Mouse (Mus musculus) heart, postnatal 0 days (tissue): ENCODE measurements around the gene Gpr107. TPM values are rescaled to one million over a fixed set of nuclear protein-coding genes. Genes with fewer than 3 reads are reported as not detected.

Experiments
- ATAC-seq: fragments of 200-750 bp; cut with Nextera tagmentation; 2 replicates; pipeline ENCODE4 v1.8.0; 2017; ENCODE audit warnings: low read depth, moderate number of reproducible peaks, moderate library complexity; ENCODE audit not compliant: insufficient read depth
- DNase-seq: peaks from one replicate; pipeline ENCODE4 v3.0.0-alpha.2; 2016; ENCODE audit warnings: low spot score
- H3K27ac ChIP-seq: fragments of 300-500 bp; sonication (generic); 2 replicates; pipeline ENCODE4 v1.5.1; 2014; ENCODE audit warnings: low read depth, mild to moderate bottlenecking
- H3K27me3 ChIP-seq: fragments of 300-500 bp; sonication (generic); 2 replicates; pipeline ENCODE4 v1.6.1; 2014; ENCODE audit warnings: low read length, mixed read lengths; ENCODE audit not compliant: control insufficient read depth, insufficient read depth
- H3K36me3 ChIP-seq: fragments of 300-500 bp; sonication (generic); replicated peaks from 2 replicates; pipeline ENCODE4 v1.6.1; 2014; ENCODE audit warnings: low read length, mixed read lengths; ENCODE audit not compliant: control insufficient read depth, insufficient read depth
- H3K4me1 ChIP-seq: fragments of 300-500 bp; sonication (generic); 2 replicates; pipeline ENCODE4 v1.6.1; 2014; ENCODE audit warnings: antibody characterized with exemption; ENCODE audit not compliant: control insufficient read depth, insufficient read depth
- H3K4me2 ChIP-seq: fragments of 300-500 bp; sonication (generic); 2 replicates; pipeline ENCODE4 v1.6.1; 2014; ENCODE audit warnings: low read depth, mild to moderate bottlenecking, low read length, moderate library complexity
- H3K4me3 ChIP-seq: fragments of 300-500 bp; sonication (generic); 2 replicates; pipeline ENCODE4 v1.5.1; 2014; ENCODE audit warnings: low read depth, low read length
- H3K9ac ChIP-seq: fragments of 300-500 bp; sonication (generic); replicated peaks from 2 replicates; pipeline ENCODE4 v1.6.1; 2014; ENCODE audit warnings: low read depth, low read length, mixed read lengths
- H3K9me3 ChIP-seq: fragments of 300-500 bp; sonication (generic); replicated peaks from 2 replicates; pipeline ENCODE4 v1.6.1; 2016; ENCODE audit warnings: low read length; ENCODE audit not compliant: control insufficient read depth
- CTCF ChIP-seq: IDR thresholded peaks from 2 replicates; pipeline ENCODE4 v1.5.1; 2016; ENCODE audit warnings: antibody characterized with exemption, control low read depth, low read depth
- EP300 ChIP-seq: IDR thresholded peaks from 2 replicates; pipeline ENCODE4 v1.6.1; 2016; ENCODE audit warnings: antibody characterized with exemption, low read depth
- WGBS: fragments of 180-500 bp; shearing (Covaris S2); extraction: QIAGEN DNeasy Blood & Tissue Kit; methylation state at CpG from one replicate; pipeline ENCODE4 v1.1.7; 2014; 5-methylcytosine and 5-hydroxymethylcytosine counted together
- polyA plus RNA-seq: library from polyadenylated mRNA; unstranded; fragments of >200 nt; fragmentation: Nextera tagmentation; extraction: Ambion mirVana; gene quantifications from 2 replicates; pipeline ENCODE4 v1.2.1, GENCODE M21; 2015
- total RNA-seq: library from RNA; depleted of rRNA; stranded (reverse); fragments of >200 nt; gene quantifications from 2 replicates; pipeline ENCODE4 v1.2.3, GENCODE M21; 2014; ENCODE audit warnings: low replicate concordance; rRNA removed

The Gpr107 gene
- total RNA-seq (42.2 and 69.4 TPM in 2 replicates), polyA plus RNA-seq (19.1 and 20.3 TPM in 2 replicates)

DNA sequence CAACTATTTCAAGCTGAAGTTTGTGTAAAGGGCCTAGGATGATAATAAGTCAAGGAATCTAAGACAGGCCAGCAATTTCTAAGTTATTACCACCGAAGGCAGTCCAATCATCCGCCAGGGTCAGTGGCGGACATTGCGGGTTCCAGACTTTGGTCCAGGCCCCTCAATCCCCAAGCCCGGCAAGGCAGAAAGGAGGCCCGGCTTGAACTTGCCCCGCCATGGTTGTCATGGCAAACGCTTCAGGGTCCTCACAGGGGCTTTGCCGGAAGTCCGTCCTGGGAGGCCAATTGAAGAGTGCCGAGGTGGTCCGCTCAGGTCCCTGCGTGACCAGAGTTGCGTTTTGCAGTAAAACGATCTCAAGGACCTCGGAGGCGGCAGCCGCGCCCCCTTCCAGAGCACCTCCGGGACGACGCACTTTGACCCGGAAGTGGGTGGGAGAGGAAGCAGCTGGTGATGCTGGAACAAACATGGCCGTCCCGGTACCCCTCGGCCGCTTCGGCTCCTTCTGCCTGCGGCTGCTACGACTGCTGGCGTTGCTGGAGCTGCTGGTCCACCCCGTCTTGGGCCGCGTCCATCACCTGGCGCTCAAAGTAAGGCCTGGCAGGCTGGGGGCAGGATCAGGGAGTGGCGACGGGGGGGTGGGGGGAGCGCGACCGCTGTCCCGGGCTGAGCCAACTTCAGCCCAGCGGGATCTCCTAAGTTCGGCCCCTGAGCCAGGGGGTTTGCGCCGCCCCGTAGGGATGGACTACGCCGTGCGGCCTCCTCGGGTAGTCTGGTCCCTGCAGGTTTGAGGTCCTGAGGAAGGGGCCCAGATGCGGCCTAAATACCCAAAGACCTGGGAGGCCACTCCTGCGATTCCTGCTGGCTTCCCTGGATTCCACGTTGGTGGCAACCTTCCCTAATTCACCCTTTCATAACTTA, at the start of gene Gpr107:
Gpr107 (plus strand) TSS at position 425 of the 921 bp plus-strand sequence.
- Histone ChIP-seq H3K27me3 (no peaks in the 10 kb centered on the region), H3K4me1 (peaks cover 16% of the 10 kb centered on the region), H3K4me2 (peak within 1 kb of the TSS; percentile 88), H3K9me3 (no peaks in the 10 kb centered on the region), H3K9ac (peak within 1 kb of the TSS; percentile 81), H3K27ac (peak within 1 kb of the TSS; percentile 81), H3K4me3 (peak within 1 kb of the TSS; percentile 94), H3K36me3 (peaks cover 27% of the 10 kb centered on the region)
- ATAC-seq (peak; percentile 90), DNase-seq (peak; percentile 88)
- under 1% methylated on average over 51 of the region's 53 CpGs for WGBS
- TF ChIP-seq CTCF (no peak), EP300 (no peak)

DNA sequence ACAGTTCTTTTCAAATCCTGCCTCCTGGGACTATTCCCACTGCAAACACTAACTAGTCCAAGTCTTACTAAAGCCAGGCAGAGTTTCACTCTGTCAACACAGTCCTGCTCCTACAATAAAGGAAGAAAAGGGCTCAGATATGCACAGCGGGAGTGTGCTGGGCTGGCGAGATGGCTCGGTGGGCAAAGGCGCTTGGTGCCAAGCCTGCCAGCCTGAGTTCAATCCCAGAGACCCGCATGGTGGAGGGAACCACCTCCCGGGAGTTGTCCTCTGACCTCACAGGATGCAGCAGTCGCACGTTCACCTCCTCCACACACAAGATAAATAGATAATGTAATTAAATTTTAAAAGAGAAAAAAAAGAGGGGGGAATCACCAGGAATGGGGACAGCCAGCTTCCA, 48.8 kb upstream of the Gpr107 start:
- Histone ChIP-seq H3K4me3 (no peak overlapping the region), H3K4me1 (peaks cover 20% of the 10 kb centered on the region), H3K36me3 (0 out of 2 replicates have a peak, but pooled peaks cover 5% of the 10 kb centered on the region), H3K9me3 (no peaks in the 10 kb centered on the region), H3K9ac (no peak overlapping the region), H3K4me2 (no peak overlapping the region), H3K27ac (no peak overlapping the region), H3K27me3 (no peaks in the 10 kb centered on the region)
- no peak for TF ChIP-seq CTCF
- TF ChIP-seq EP300 = no peak
- DNase-seq = no peak
- WGBS = 67% methylated on average over 8 of the region's 8 CpGs
- no peak for ATAC-seq

DNA sequence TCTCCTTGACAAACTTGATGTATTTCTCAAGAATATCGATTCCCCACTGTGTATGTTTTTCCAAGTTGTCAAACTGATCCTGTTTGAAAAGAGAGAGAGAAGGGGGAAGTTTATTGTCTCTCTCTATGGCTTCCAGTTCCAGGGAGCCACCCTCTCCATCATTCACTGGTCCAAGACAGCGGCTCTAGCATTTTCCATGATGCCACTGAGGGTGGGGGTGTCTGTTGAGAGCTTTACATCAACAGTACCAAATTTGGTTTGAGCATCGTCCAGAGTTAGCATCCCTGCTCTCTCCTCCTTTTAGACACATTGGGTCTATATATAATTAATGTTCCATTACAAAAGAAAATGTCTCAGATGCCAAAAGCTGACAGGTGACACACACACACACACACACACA, 46.8 kb upstream of the Gpr107 start:
- no peak for DNase-seq

DNA sequence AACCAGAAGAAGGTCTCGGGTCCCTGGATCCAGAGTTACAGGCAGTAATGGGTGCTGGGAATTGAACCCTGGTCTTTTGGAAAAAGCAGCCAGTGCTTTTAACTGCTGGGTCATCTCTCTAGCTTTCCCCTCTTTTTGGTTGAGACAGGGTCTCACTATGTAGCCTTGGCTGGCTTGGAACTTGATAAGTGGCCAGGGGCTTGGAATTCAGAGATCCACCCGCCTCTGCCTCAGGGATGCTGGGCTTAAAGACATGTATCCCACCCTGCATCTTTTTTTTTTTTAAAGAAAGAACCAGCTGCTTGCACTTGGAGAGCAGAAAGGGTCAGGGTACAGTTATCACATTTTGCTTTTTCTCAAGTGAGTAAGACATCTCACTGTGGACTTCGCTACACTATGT, 46.1 kb upstream of the Gpr107 start:
- peaks cover 33% of the 10 kb centered on the region for H3K4me1 ChIP-seq
- ATAC-seq (no peak), DNase-seq (no peak)
- H3K4me2 ChIP-seq = no peak overlapping the region
- H3K36me3 ChIP-seq = 0 out of 2 replicates have a peak, but pooled peaks cover 5% of the 10 kb centered on the region
- 87% methylated on average over 3 of the region's 3 CpGs for WGBS
- H3K9ac ChIP-seq = no peak overlapping the region
- no peak overlapping the region for H3K4me3 ChIP-seq
- TF ChIP-seq EP300 = no peak
- no peak for TF ChIP-seq CTCF
- H3K27ac ChIP-seq = no peak overlapping the region
- no peaks in the 10 kb centered on the region for H3K27me3 ChIP-seq
- no peaks in the 10 kb centered on the region for H3K9me3 ChIP-seq

More for the DNA sequence above, 46.8 kb upstream of the Gpr107 start:
- no peak overlapping the region for H3K27ac ChIP-seq
- TF ChIP-seq CTCF = no peak
- no peak for TF ChIP-seq EP300
- WGBS = 61% methylated on average over 3 of the region's 3 CpGs
- no peak for ATAC-seq
- no peak overlapping the region for H3K9ac ChIP-seq
- no peaks in the 10 kb centered on the region for H3K9me3 ChIP-seq
- H3K36me3 ChIP-seq = 0 out of 2 replicates have a peak, but pooled peaks cover 5% of the 10 kb centered on the region
- no peak overlapping the region for H3K4me2 ChIP-seq
- no peak overlapping the region for H3K4me3 ChIP-seq
- no peaks in the 10 kb centered on the region for H3K27me3 ChIP-seq
- peaks cover 28% of the 10 kb centered on the region for H3K4me1 ChIP-seq

DNA sequence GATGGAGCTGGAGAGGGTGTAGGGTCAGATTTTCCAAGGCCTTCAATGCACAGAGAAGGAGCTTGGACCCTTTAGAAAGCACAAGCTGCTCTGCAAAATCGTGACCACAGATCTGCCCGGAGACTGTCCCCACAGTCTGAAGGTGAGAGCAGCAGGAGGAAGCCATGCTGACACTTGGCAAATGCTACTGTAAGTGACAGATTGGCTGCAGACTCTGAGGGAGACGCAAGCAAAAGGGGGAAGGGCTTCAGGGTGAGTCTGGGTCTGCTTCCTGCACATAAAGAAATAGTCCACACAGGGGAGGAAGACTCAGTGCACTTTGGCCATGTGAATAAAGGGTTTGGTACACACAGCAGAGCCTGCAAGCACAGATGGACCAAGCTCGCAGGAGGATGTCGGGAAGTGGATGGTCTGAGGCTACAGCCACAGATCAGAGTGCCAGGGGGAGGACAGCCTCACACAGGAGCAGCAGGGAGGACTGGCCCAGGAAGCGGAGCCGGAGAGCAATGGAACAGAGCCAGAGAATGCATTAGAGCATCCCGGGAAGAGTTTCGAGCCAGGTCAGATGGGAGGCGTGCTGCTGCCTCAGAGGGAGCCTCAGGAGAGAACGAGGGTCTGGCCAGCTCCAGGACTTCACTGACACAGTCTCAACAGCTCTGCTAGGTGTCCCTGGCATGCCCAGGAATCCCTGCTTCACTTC, 45.3 kb upstream of the Gpr107 start:
- ATAC-seq = peak; percentile 75
- Histone ChIP-seq H3K4me2 (peak overlapping the region; percentile 34), H3K4me1 (peaks cover 40% of the 10 kb centered on the region), H3K4me3 (no peak overlapping the region), H3K9me3 (no peaks in the 10 kb centered on the region), H3K9ac (no peak overlapping the region), H3K36me3 (0 out of 2 replicates have a peak, but pooled peaks cover 5% of the 10 kb centered on the region), H3K27me3 (no peaks in the 10 kb centered on the region), H3K27ac (peak overlapping the region; percentile 63)
- TF ChIP-seq EP300 (no peak), CTCF (no peak)
- 8% methylated on average over 11 of the region's 11 CpGs for WGBS
- DNase-seq = peak; percentile 79
